Mouse (Mus musculus): ENCODE measurements around the gene Wnt7b.

Gene Wnt7b

GRCm38 (mm10) chr15:85582356-85582910 is at the start of gene Wnt7b:
Gene Wnt7b (minus strand): TSS chr15:85582473.
- DNase-seq (ENCODE audit: low spot score): no peak

GRCm38 (mm10) chr15:85631591-85631990 is 49.3 kb upstream of the Wnt7b start:
- no peak for DNase-seq (ENCODE audit: low spot score)

- no peak for DNase-seq (ENCODE audit: low spot score)
Observed at GRCm38 (mm10) chr15:85629924-85630545, 47.8 kb upstream of the Wnt7b start.

GRCm38 (mm10) chr15:85625666-85626279 is 43.5 kb upstream of the Wnt7b start:
- DNase-seq (ENCODE audit: low spot score): no peak

GRCm38 (mm10) chr15:85622213-85622612 is 39.9 kb upstream of the Wnt7b start:
- DNase-seq (ENCODE audit: low spot score): no peak

- DNase-seq (ENCODE audit: low spot score): no peak
Observed at GRCm38 (mm10) chr15:85615537-85616100, 33.3 kb upstream of the Wnt7b start.

GRCm38 (mm10) chr15:85615075-85615474 is 32.8 kb upstream of the Wnt7b start:
- no peak for DNase-seq (ENCODE audit: low spot score)

GRCm38 (mm10) chr15:85613358-85614266 is 31.3 kb upstream of the Wnt7b start:
- DNase-seq (ENCODE audit: low spot score): peak; percentile 62

GRCm38 (mm10) chr15:85612660-85613357 is 30.5 kb upstream of the Wnt7b start:
- DNase-seq (ENCODE audit: low spot score): no peak

GRCm38 (mm10) chr15:85611701-85612520 is 29.6 kb upstream of the Wnt7b start:
- no peak for DNase-seq (ENCODE audit: low spot score)

- peak; percentile 84 for DNase-seq (ENCODE audit: low spot score)
Observed at GRCm38 (mm10) chr15:85610618-85611218, 28.4 kb upstream of the Wnt7b start.

GRCm38 (mm10) chr15:85610120-85610519 is 27.8 kb upstream of the Wnt7b start:
- no peak for DNase-seq (ENCODE audit: low spot score)

GRCm38 (mm10) chr15:85609266-85610004 is 27.2 kb upstream of the Wnt7b start:
- DNase-seq (ENCODE audit: low spot score): no peak

- no peak for DNase-seq (ENCODE audit: low spot score)
Observed at GRCm38 (mm10) chr15:85605962-85606610, 23.8 kb upstream of the Wnt7b start.

- no peak for DNase-seq (ENCODE audit: low spot score)
Observed at GRCm38 (mm10) chr15:85604938-85605337, 22.7 kb upstream of the Wnt7b start.

- no peak for DNase-seq (ENCODE audit: low spot score)
Observed at GRCm38 (mm10) chr15:85604507-85604906, 22.2 kb upstream of the Wnt7b start.

GRCm38 (mm10) chr15:85603422-85603821 is 21.1 kb upstream of the Wnt7b start:
- no peak for DNase-seq (ENCODE audit: low spot score)

- DNase-seq (ENCODE audit: low spot score): no peak
Observed at GRCm38 (mm10) chr15:85602733-85603132, 20.5 kb upstream of the Wnt7b start.

- no peak for DNase-seq (ENCODE audit: low spot score)
Observed at GRCm38 (mm10) chr15:85602021-85602420, 19.7 kb upstream of the Wnt7b start.
